Mouse (Mus musculus) erythroblast, embryonic 14.5 days (primary cell): ENCODE measurements at regions not wholly inside any gene's neighbourhood (a gene's known extent, or its start where the extent isn't known, plus 50 kb on each side); places are given as distances from the start of the nearest gene placed in this dataset.

ENCODE experiments used
- GATA1 ChIP-seq: IDR thresholded peaks from 2 replicates; pipeline ENCODE4 v1.6.1; 2012; ENCODE audit warnings: low read length, inconsistent platforms, mixed read lengths
- TAL1 ChIP-seq: IDR thresholded peaks from 3 replicates; pipeline ENCODE4 v1.6.1; 2012; ENCODE audit warnings: low read length, inconsistent platforms, mixed read lengths

- TF ChIP-seq GATA1 (no peak), TAL1 (no peak)
Observed at GRCm38 (mm10) chr3:147943314-147943713, 1047.0 kb downstream of the Adgrl2 start.
